Mouse (Mus musculus) stomach, embryonic 16.5 days (tissue): Measurements from ENCODE around the gene Nhp2. TPM values are rescaled to one million over a fixed set of nuclear protein-coding genes. Genes with fewer than 3 reads are reported as not detected.
"Not testable (repeated sequence)": the region's sequence is repeated elsewhere in the genome, so short reads cannot be mapped to it uniquely, and the experiment has no call there.

Source experiments
- ATAC-seq: fragments of 200-750 bp; cut with Nextera tagmentation; 2 replicates; pipeline ENCODE4 v1.8.0; 2017; ENCODE audit warnings: moderate number of reproducible peaks, moderate TSS enrichment; ENCODE audit not compliant: insufficient read depth, low FRiP score
- H3K27ac ChIP-seq: fragments of 300-500 bp; sonication (generic); 2 replicates; pipeline ENCODE4 v1.5.1; 2014; ENCODE audit warnings: low read length
- H3K27me3 ChIP-seq: fragments of 300-500 bp; sonication (generic); 2 replicates; pipeline ENCODE4 v1.6.1; 2014; ENCODE audit warnings: low read length, control low read depth, mixed read lengths; ENCODE audit not compliant: control insufficient read depth, insufficient read depth
- H3K36me3 ChIP-seq: fragments of 300-500 bp; sonication (generic); 2 replicates; pipeline ENCODE4 v1.6.1; 2014; ENCODE audit warnings: low read length; ENCODE audit not compliant: control insufficient read depth, insufficient read depth
- H3K4me1 ChIP-seq: fragments of 300-500 bp; sonication (generic); 2 replicates; pipeline ENCODE4 v1.6.1; 2014; ENCODE audit warnings: low read length, control low read depth, mixed read lengths; ENCODE audit not compliant: control insufficient read depth, insufficient read depth
- H3K4me2 ChIP-seq: fragments of 300-500 bp; sonication (generic); 2 replicates; pipeline ENCODE4 v1.6.1; 2014; ENCODE audit warnings: low read depth, low read length, mixed read lengths
- H3K4me3 ChIP-seq: fragments of 300-500 bp; sonication (generic); replicated peaks from 2 replicates; pipeline ENCODE4 v1.5.1; 2014; ENCODE audit warnings: mild to moderate bottlenecking, low read length
- H3K9ac ChIP-seq: fragments of 300-500 bp; sonication (generic); 2 replicates; pipeline ENCODE4 v1.6.1; 2014; ENCODE audit warnings: low read length
- H3K9me3 ChIP-seq: fragments of 300-500 bp; sonication (generic); replicated peaks from 2 replicates; pipeline ENCODE4 v1.6.1; 2016; ENCODE audit warnings: low read length, control low read depth; ENCODE audit not compliant: control insufficient read depth
- WGBS: fragments of 180-500 bp; shearing (Covaris S2); extraction: QIAGEN DNeasy Blood & Tissue Kit; methylation state at CpG from one replicate; pipeline ENCODE4 v1.1.7; 2014; 5-methylcytosine and 5-hydroxymethylcytosine counted together
- polyA plus RNA-seq: library from polyadenylated mRNA; unstranded; fragments of >200 nt; fragmentation: Nextera tagmentation; extraction: Ambion mirVana; gene quantifications from 2 replicates; pipeline ENCODE4 v1.2.1, GENCODE M21; 2015

Nhp2 gene
- polyA plus RNA-seq, 1 experiment from 2014 or later = 138 TPM

DNA sequence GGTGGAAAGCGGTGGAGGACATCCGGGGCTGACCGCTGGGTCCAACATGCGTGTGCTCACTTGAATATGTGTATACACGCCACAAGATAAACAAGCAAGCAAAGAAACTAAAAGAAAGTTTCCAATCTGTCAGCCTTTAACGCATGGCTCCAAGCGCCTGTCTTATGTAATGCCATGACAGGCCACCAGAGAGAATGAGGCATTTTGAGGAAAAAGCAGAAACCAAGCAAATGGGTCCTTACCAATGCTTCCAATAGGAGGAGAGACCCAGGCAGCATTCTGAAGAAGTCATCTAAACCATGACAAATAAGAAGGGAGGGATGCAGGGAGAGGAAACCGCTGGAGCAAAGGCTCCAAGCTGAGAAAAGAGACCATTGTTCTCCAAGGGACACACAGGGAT lies 5.3 kb upstream of the Nhp2 start:
- Histone ChIP-seq H3K4me1 (peaks cover 12% of the 10 kb centered on the region), H3K27ac (peak overlapping the region; percentile 97), H3K4me2 (no peak overlapping the region), H3K4me3 (no peak overlapping the region), H3K36me3 (no peaks in the 10 kb centered on the region), H3K27me3 (no peaks in the 10 kb centered on the region), H3K9ac (peak overlapping the region; percentile 61), H3K9me3 (no peaks in the 10 kb centered on the region)
- no peak for ATAC-seq
- 65% methylated on average over 8 of the region's 8 CpGs for WGBS

- 20% methylated on average over 7 of the region's 7 CpGs for WGBS
- Histone ChIP-seq H3K27me3 (no peaks in the 10 kb centered on the region), H3K4me2 (peak overlapping the region; percentile 68), H3K4me1 (peaks cover 12% of the 10 kb centered on the region), H3K4me3 (peak overlapping the region; percentile 42), H3K36me3 (no peaks in the 10 kb centered on the region), H3K9me3 (no peaks in the 10 kb centered on the region), H3K27ac (peak overlapping the region; percentile 97), H3K9ac (peak overlapping the region; percentile 71)
- ATAC-seq = peak; percentile 16; the same call in 1 of the 2 replicates
Observed at GRCm38 (mm10) chr11:51615129-51615528, 4.4 kb upstream of the Nhp2 start.

DNA sequence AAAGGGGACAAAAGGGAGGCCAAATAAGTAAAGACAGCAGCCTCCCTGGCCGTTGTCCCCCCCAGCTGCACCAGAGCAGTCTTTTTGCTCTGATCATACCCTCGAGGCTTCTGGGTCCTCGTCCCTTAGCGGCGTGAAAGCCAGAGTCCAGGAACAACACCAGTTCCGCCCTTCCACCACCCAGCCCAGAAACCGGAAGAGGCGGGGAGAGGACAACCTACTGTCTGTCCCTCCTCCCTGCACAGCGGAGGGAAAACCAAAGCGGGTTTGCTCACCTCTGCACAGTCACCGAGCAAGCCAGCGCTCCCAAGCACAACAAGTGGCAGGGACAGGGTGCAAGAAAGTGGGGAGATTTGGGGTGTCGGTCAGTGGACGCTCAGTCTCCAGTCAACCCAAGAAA lies 3.9 kb upstream of the Nhp2 start:
- WGBS = 4% methylated on average over 14 of the region's 14 CpGs
- Histone ChIP-seq H3K27ac (peak overlapping the region; percentile 97), H3K36me3 (no peaks in the 10 kb centered on the region), H3K9me3 (no peaks in the 10 kb centered on the region), H3K27me3 (no peaks in the 10 kb centered on the region), H3K4me1 (peaks cover 17% of the 10 kb centered on the region), H3K4me3 (peak overlapping the region; percentile 42), H3K4me2 (peak overlapping the region; percentile 68), H3K9ac (peak overlapping the region; percentile 71)
- peak; percentile 85 for ATAC-seq

DNA sequence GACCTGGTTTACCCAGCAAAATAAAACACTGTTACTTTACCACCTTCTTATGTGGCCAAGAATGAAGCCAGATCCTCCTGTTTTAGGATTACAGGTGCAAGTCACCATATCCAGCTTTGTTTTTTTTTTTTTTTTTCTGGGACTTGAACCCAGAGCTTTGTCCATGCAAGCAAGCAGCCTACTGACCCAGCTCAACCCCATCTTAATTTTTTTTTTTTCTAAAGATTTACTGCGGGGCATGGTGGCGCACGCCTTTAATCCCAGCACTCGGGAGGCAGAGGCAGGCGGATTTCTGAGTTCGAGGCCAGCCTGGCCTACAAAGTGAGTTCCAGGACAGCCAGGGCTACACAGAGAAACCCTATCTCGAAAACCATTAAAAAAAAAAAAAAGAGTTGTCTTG lies 3.4 kb upstream of the Nhp2 start:
- peak overlapping the region; percentile 97 for H3K27ac ChIP-seq
- peak overlapping the region; percentile 71 for H3K9ac ChIP-seq
- not testable (repeated sequence) for H3K27me3 ChIP-seq, ATAC-seq, H3K36me3 ChIP-seq, H3K9me3 ChIP-seq
- 87% methylated on average over 7 of the region's 7 CpGs for WGBS
- H3K4me2 ChIP-seq = peak overlapping the region; percentile 68
- peaks cover 22% of the 10 kb centered on the region for H3K4me1 ChIP-seq
- peak overlapping the region; percentile 42 for H3K4me3 ChIP-seq

GRCm38 (mm10) chr11:51617693-51618092 lies 1.8 kb upstream of the Nhp2 start:
- no peak overlapping the region for H3K4me3 ChIP-seq
- WGBS = 2% methylated on average over 4 of the region's 4 CpGs
- no peak overlapping the region for H3K4me2 ChIP-seq
- H3K27me3 ChIP-seq = no peaks in the 10 kb centered on the region
- H3K36me3 ChIP-seq = peaks cover 2% of the 10 kb centered on the region; the same call in 1 of the 2 replicates
- no peak overlapping the region for H3K9ac ChIP-seq
- H3K9me3 ChIP-seq = no peaks in the 10 kb centered on the region
- H3K27ac ChIP-seq = no peak overlapping the region
- H3K4me1 ChIP-seq = peaks cover 24% of the 10 kb centered on the region
- no peak for ATAC-seq

GRCm38 (mm10) chr11:51618894-51619408 lies 584 bp upstream of the Nhp2 start:
- WGBS = 41% methylated on average over 8 of the region's 8 CpGs
- Histone ChIP-seq H3K4me1 (peaks cover 24% of the 10 kb centered on the region), H3K9me3 (no peaks in the 10 kb centered on the region), H3K27ac (no peak overlapping the region), H3K4me2 (peak overlapping the region; percentile 86), H3K36me3 (peaks cover 7% of the 10 kb centered on the region), H3K27me3 (no peaks in the 10 kb centered on the region), H3K4me3 (peak overlapping the region; percentile 93), H3K9ac (peak overlapping the region; percentile 48; the same call in 1 of the 2 replicates)
- ATAC-seq = peak; percentile 10; the same call in 1 of the 2 replicates

DNA sequence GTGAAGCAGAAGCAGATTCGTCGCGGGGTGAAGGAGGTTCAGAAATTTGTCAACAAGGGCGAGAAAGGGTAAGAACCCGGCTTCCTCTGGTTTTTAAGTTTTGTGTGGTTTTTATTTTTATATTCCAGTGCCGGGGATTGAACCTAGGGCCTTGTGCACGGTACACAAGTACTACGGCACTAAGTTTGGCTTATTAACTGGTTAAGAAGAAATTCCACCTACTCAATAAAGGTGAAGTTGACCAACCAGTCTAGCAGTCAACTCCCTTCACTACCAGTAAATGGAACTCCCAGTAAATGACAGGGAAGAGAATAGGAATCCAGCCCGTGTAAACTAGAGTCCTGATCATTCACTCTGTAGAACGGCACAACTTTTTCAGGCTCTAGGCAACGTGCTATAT lies 549 bp downstream of the Nhp2 start:
- peak overlapping the region; percentile 80 for H3K9ac ChIP-seq
- H3K27me3 ChIP-seq = no peaks in the 10 kb centered on the region
- H3K4me3 ChIP-seq = peak overlapping the region; percentile 93
- H3K4me2 ChIP-seq = peak overlapping the region; percentile 86
- no peaks in the 10 kb centered on the region for H3K9me3 ChIP-seq
- peaks cover 15% of the 10 kb centered on the region for H3K4me1 ChIP-seq
- H3K27ac ChIP-seq = peak overlapping the region; percentile 46; the same call in 1 of the 2 replicates
- ATAC-seq = no peak
- peaks cover 15% of the 10 kb centered on the region for H3K36me3 ChIP-seq
- WGBS = under 1% methylated on average over 11 of the region's 11 CpGs

- ATAC-seq = no peak
- H3K27me3 ChIP-seq = no peaks in the 10 kb centered on the region
- peaks cover 13% of the 10 kb centered on the region for H3K4me1 ChIP-seq
- peaks cover 27% of the 10 kb centered on the region for H3K36me3 ChIP-seq
- 93% methylated on average over 2 of the region's 2 CpGs for WGBS
- no peak overlapping the region for H3K4me3 ChIP-seq
- no peak overlapping the region for H3K4me2 ChIP-seq
- no peaks in the 10 kb centered on the region for H3K9me3 ChIP-seq
- no peak overlapping the region for H3K9ac ChIP-seq
- no peak overlapping the region for H3K27ac ChIP-seq
Observed at GRCm38 (mm10) chr11:51621776-51622175, 2.2 kb downstream of the Nhp2 start.

GRCm38 (mm10) chr11:51622971-51623491 lies 3.5 kb downstream of the Nhp2 start:
- 88% methylated on average over 7 of the region's 7 CpGs for WGBS
- Histone ChIP-seq H3K27ac (no peak overlapping the region), H3K4me1 (peaks cover 13% of the 10 kb centered on the region), H3K9me3 (no peaks in the 10 kb centered on the region), H3K4me3 (no peak overlapping the region), H3K4me2 (no peak overlapping the region), H3K27me3 (no peaks in the 10 kb centered on the region), H3K36me3 (peaks cover 27% of the 10 kb centered on the region), H3K9ac (no peak overlapping the region)
- no peak for ATAC-seq
